In the genomic region with DNA sequence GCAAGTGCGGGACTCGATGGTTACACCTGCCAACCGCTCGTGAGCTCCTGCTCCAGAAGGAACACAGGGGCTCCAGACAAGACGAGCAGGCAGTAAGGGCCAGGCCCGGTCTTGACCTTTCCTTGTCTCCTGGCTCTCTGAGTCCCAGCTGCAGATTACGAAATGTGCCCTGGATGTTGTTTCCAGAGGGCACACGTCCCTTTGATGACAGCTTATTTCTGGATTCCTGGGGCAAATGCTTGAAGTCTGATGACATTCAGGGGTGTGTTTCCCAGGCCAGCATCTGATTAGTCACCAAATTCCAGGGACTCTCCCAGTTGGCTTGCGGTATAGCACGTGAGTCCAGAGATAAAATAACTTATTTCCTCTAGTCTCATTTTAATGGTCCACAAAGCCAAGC, we compare ENCODE assay signal across 8 mouse cellular contexts.
A peak's percentile ranks its signal among the peaks of the same experiment; 100 is the strongest.
DNase-seq lines count a peak whose midpoint lies in the region; ATAC-seq and TF ChIP-seq lines count a peak whose summit lies in the region.

No protein-coding gene starts in this region.

- no peak overlapping the region for H3K9ac ChIP-seq in kidney, embryonic 14.5 days (ENCODE audit: low read depth, low read length)
- no peak overlapping the region; the same call in 1 of the 2 replicates for H3K9ac ChIP-seq in heart, embryonic 16.5 days (ENCODE audit: low read length)
- H3K9ac ChIP-seq in forebrain, postnatal 0 days, result no peak overlapping the region
- no peak overlapping the region for H3K9ac ChIP-seq in forebrain, embryonic 15.5 days (replicated peaks)

- H3K4me1 ChIP-seq in kidney, embryonic 14.5 days (ENCODE audit: control insufficient read depth, insufficient read depth, low read length), result no peaks in the 10 kb centered on the region
- H3K4me1 ChIP-seq in heart, embryonic 16.5 days (ENCODE audit: control insufficient read depth, insufficient read depth, low read length), result peaks cover 53% of the 10 kb centered on the region
- H3K4me1 ChIP-seq in forebrain, postnatal 0 days (ENCODE audit: insufficient read depth), result no peaks in the 10 kb centered on the region; the same call in 1 of the 2 replicates
- H3K4me1 ChIP-seq in forebrain, embryonic 15.5 days, result peaks cover 8% of the 10 kb centered on the region

- 59% methylated on average over 10 of the region's 10 CpGs for WGBS in kidney, embryonic 14.5 days
- 18% methylated on average over 10 of the region's 10 CpGs for WGBS in heart, embryonic 16.5 days
- 55% methylated on average over 10 of the region's 10 CpGs for WGBS in forebrain, postnatal 0 days
- 66% methylated on average over 10 of the region's 10 CpGs for WGBS in forebrain, embryonic 15.5 days

- TF ChIP-seq CTCF in forebrain, postnatal 0 days (IDR thresholded peaks at IDR 0.05; ENCODE audit: low read depth), result no peak

- H3K9me3 ChIP-seq in kidney, embryonic 14.5 days (ENCODE audit: control insufficient read depth, low read length), result no peaks in the 10 kb centered on the region
- H3K9me3 ChIP-seq in heart, embryonic 16.5 days (replicated peaks; ENCODE audit: control insufficient read depth, low read length), result no peaks in the 10 kb centered on the region
- H3K9me3 ChIP-seq in forebrain, postnatal 0 days (ENCODE audit: low read length), result no peaks in the 10 kb centered on the region
- H3K9me3 ChIP-seq in forebrain, embryonic 15.5 days, result no peaks in the 10 kb centered on the region

- peak; percentile 64 for DNase-seq in kidney, adult 18-20 months
- peak; percentile 50 for DNase-seq in adrenal gland, postnatal 25 days
- DNase-seq in lung, postnatal 14 days, result peak; percentile 65
- no peak for DNase-seq in forebrain, postnatal 0 days
- no peak for DNase-seq in cerebellum, adult 9-10 months

- no peak for ATAC-seq in kidney, embryonic 14.5 days (ENCODE audit: low FRiP score, low TSS enrichment)
- ATAC-seq in heart, embryonic 16.5 days (replicated peaks; ENCODE audit: extremely low read depth, insufficient read depth, low FRiP score), result peak; percentile 50
- no peak for ATAC-seq in forebrain, postnatal 0 days
- no peak for ATAC-seq in forebrain, embryonic 15.5 days (replicated peaks)

- H3K27me3 ChIP-seq in kidney, embryonic 14.5 days (ENCODE audit: control insufficient read depth, insufficient read depth, low read length), result no peaks in the 10 kb centered on the region
- no peaks in the 10 kb centered on the region for H3K27me3 ChIP-seq in heart, embryonic 16.5 days (ENCODE audit: control insufficient read depth, insufficient read depth, low read length)
- no peaks in the 10 kb centered on the region for H3K27me3 ChIP-seq in forebrain, postnatal 0 days (ENCODE audit: insufficient read depth, low read length)
- no peaks in the 10 kb centered on the region for H3K27me3 ChIP-seq in forebrain, embryonic 15.5 days

- no peak overlapping the region for H3K4me3 ChIP-seq in kidney, embryonic 14.5 days (ENCODE audit: low read length)
- H3K4me3 ChIP-seq in heart, embryonic 16.5 days (ENCODE audit: low read length), result no peak overlapping the region
- no peak overlapping the region for H3K4me3 ChIP-seq in forebrain, postnatal 0 days (ENCODE audit: low read depth, low read length)
- no peak overlapping the region for H3K4me3 ChIP-seq in forebrain, embryonic 15.5 days

- no peak overlapping the region for H3K27ac ChIP-seq in kidney, embryonic 14.5 days (ENCODE audit: low read depth, low read length)
- peak overlapping the region; percentile 87 for H3K27ac ChIP-seq in heart, embryonic 16.5 days (ENCODE audit: low read length)
- no peak overlapping the region for H3K27ac ChIP-seq in forebrain, postnatal 0 days (ENCODE audit: low read depth, low read length)
- no peak overlapping the region for H3K27ac ChIP-seq in forebrain, embryonic 15.5 days (replicated peaks)

- no peak overlapping the region for H3K4me2 ChIP-seq in kidney, embryonic 14.5 days (replicated peaks; ENCODE audit: low read depth, low read length)
- H3K4me2 ChIP-seq in heart, embryonic 16.5 days (ENCODE audit: low read depth, low read length), result peak overlapping the region; percentile 16; the same call in 1 of the 2 replicates
- no peak overlapping the region for H3K4me2 ChIP-seq in forebrain, postnatal 0 days (ENCODE audit: low read depth)
- H3K4me2 ChIP-seq in forebrain, embryonic 15.5 days (replicated peaks), result no peak overlapping the region

- no peaks in the 10 kb centered on the region for H3K36me3 ChIP-seq in kidney, embryonic 14.5 days (ENCODE audit: control insufficient read depth, insufficient read depth, low read length)
- H3K36me3 ChIP-seq in heart, embryonic 16.5 days (ENCODE audit: control insufficient read depth, insufficient read depth), result no peaks in the 10 kb centered on the region
- H3K36me3 ChIP-seq in forebrain, postnatal 0 days (ENCODE audit: insufficient read depth), result no peaks in the 10 kb centered on the region
- H3K36me3 ChIP-seq in forebrain, embryonic 15.5 days, result no peaks in the 10 kb centered on the region

Comparison
In these comparisons a context has a peak if more than half of its experiments do, and no peak if none do; other contexts are left out.
1. DNase-seq: peak in kidney, adult 18-20 months (single experiment), adrenal gland, postnatal 25 days (single experiment) and lung, postnatal 14 days (single experiment); none in forebrain, postnatal 0 days (single experiment) and cerebellum, adult 9-10 months (single experiment).